Mouse (Mus musculus) olfactory bulb, adult 2 months (tissue): ENCODE data around the gene Gpbar1. TPM values are rescaled to one million over a fixed set of nuclear protein-coding genes. Genes with fewer than 3 reads are reported as not detected.

Experiments used
- H3K27ac ChIP-seq: fragments of 200-500 bp; 2 replicates; pipeline ENCODE4 v1.5.1; 2012; ENCODE audit warnings: low read depth, low read length; ENCODE audit not compliant: insufficient read depth
- H3K4me1 ChIP-seq: fragments of 200-500 bp; 2 replicates; pipeline ENCODE4 v1.6.1; 2012; ENCODE audit warnings: low read length; ENCODE audit not compliant: control insufficient read depth, insufficient read depth
- H3K4me3 ChIP-seq: fragments of 200-500 bp; 2 replicates; pipeline ENCODE4 v1.5.1; 2012; ENCODE audit warnings: mild to moderate bottlenecking, low read depth, low read length, moderate library complexity; ENCODE audit not compliant: insufficient read depth
- CTCF ChIP-seq: fragments of 200-500 bp; IDR thresholded peaks from 2 replicates; pipeline ENCODE4 v1.5.1; 2012; ENCODE audit warnings: low read depth, mild to moderate bottlenecking, low read length, moderate library complexity; ENCODE audit not compliant: insufficient read depth
- POLR2A ChIP-seq: fragments of 200-500 bp; IDR thresholded peaks from 2 replicates; pipeline ENCODE4 v1.6.1; 2012; ENCODE audit warnings: mild to moderate bottlenecking, low read depth, low read length, moderate library complexity; ENCODE audit not compliant: insufficient read depth
- WGBS: fragments of 180-500 bp; shearing (Covaris S2); methylation state at CpG from one replicate; pipeline ENCODE4 v1.1.7; 2018; 5-methylcytosine and 5-hydroxymethylcytosine counted together
- polyA plus RNA-seq: library from polyadenylated mRNA; stranded (reverse); fragments of >200 nt; gene quantifications from 2 replicates; pipeline ENCODE4 v1.2.4, GENCODE M21; 2012; ENCODE audit warnings: low replicate concordance; ENCODE audit not compliant: missing spikeins, insufficient read depth, insufficient read length

Gpbar1 gene
- polyA plus RNA-seq, 1 experiment, result not detected

DNA sequence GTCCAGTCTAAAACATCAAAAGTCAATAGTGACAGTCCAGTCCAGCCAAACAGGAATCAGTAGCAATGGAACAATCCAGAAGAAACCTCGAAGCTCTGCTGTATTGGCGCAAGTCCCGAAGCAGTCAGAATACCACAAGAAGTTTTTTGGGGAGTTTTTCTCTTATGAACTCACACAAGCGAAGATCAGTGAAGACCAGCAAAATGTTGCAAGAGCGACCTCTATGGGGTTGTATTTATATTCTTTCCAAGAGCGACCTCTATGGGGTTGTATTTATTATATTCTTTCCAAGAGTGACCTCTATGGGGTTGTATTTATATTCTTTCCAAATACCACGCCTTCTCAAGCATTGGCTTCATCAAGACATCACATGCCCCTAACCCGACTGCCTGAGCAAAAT is 9.6 kb upstream of the Gpbar1 start:
- TF ChIP-seq POLR2A (no peak), CTCF (no peak)
- 90% methylated on average over 8 of the region's 8 CpGs for WGBS
- Histone ChIP-seq H3K27ac (no peak overlapping the region), H3K4me1 (no peaks in the 10 kb centered on the region), H3K4me3 (no peak overlapping the region)

DNA sequence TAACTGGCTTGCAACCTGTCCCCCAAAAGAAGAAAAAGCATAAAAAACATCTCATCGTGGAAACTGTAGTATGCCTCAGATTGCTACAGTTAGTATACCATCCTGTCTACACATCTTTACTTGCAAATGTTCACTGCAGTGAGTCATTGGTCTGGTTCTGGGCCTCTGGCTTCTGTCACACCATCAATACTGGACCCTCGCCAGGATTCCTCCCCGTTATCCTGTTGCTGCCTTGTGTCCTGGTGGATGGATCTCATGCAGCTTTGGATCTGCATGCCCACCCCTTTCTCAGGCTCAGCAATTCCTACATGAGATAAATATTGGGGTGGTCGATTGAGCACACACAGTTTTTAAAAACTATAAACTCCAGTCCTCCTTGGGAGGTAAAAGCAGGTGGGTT is 6.7 kb upstream of the Gpbar1 start:
- WGBS, result 68% methylated on average over 4 of the region's 4 CpGs
- H3K27ac ChIP-seq, result no peak overlapping the region
- TF ChIP-seq POLR2A (no peak), CTCF (no peak)
- no peaks in the 10 kb centered on the region; the same call in 1 of the 2 replicates for H3K4me1 ChIP-seq
- no peak overlapping the region for H3K4me3 ChIP-seq

DNA sequence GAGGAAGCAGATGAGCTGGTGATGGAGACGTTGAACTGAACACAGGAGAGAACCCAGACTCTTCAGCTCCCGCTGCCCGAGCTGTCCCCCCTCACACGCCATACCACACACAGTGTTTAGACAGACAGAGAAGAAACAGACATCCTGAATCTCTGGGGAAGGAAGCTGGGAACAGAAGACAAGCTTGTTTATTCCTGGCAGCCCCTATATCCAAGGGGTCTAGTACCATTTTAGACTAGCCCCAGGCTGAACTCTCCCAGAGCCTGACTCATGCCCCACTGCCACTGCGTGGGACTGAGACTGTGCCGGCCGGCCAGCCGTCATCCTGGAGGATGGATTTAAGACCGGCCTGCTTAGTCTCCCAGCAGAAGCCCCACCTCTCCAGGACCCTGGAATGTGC is 3.3 kb upstream of the Gpbar1 start:
- WGBS, result 57% methylated on average over 9 of the region's 9 CpGs
- no peak overlapping the region for H3K27ac ChIP-seq

DNA sequence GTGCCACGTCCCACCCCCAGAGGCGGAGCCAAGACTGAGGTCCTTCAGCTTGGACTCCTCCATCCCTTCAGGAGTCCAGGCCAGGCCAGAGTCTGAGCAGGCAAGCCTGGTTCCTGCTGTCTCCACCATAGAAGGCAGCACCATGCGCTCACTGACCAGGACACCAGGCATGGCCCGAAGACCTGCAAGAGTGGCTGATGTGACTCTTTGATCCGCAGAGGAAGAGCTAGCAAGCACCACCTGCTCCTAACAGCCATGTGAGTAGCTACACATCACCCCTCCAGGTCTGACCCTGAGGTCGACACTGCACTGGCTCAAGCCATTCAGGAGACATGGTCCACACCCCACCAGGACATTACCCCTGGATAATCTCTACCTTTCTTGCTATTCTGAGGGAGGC is 1.3 kb upstream of the Gpbar1 start:
- peaks cover 5% of the 10 kb centered on the region; the same call in 1 of the 2 replicates for H3K4me1 ChIP-seq
- TF ChIP-seq POLR2A, result no peak
- 71% methylated on average over 6 of the region's 6 CpGs for WGBS

More for the DNA sequence above, 3.3 kb upstream of the Gpbar1 start:
- Histone ChIP-seq H3K4me3 (no peak overlapping the region), H3K4me1 (peaks cover 3% of the 10 kb centered on the region; the same call in 1 of the 2 replicates)
- no peak for TF ChIP-seq CTCF

DNA sequence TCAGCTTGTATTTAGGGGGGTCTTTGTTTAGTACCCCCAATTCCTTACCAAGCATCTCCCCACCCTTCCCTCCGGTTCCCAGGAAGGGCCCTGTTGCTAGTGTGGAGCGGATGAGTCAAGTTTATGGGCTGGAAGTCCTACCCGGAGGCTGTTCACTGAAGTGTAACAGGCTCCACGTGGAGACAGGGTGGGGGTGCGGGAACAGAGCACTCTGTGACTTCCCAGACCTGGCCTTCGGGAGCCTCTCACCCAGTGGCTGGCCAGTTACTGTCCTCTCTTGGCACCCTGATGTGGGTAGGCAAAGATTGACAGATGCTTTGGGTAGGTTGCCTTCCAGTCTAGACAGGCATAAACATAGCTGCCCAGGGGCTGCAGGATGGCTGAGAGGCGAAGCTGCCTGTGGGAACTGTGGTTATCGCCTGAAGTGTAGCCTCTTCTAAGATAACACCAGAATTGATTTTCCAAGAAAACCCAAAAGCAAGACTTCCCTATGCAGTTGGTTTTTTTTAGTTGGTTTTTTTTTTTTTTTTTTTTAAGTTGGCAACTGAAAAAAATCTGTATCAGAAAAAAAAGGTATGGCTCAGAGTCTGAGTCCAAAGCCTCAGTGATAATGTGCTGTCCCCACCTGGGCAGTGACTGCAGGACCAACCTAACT is 340 bp upstream of the Gpbar1 start:
- peaks cover 9% of the 10 kb centered on the region for H3K4me1 ChIP-seq
- 52% methylated on average over 8 of the region's 8 CpGs for WGBS
- H3K4me3 ChIP-seq, result no peak overlapping the region
- H3K27ac ChIP-seq, result no peak overlapping the region
- no peak for TF ChIP-seq CTCF
- TF ChIP-seq POLR2A, result no peak

More for the DNA sequence above, 1.3 kb upstream of the Gpbar1 start:
- Histone ChIP-seq H3K4me3 (no peak overlapping the region), H3K27ac (no peak overlapping the region)

DNA sequence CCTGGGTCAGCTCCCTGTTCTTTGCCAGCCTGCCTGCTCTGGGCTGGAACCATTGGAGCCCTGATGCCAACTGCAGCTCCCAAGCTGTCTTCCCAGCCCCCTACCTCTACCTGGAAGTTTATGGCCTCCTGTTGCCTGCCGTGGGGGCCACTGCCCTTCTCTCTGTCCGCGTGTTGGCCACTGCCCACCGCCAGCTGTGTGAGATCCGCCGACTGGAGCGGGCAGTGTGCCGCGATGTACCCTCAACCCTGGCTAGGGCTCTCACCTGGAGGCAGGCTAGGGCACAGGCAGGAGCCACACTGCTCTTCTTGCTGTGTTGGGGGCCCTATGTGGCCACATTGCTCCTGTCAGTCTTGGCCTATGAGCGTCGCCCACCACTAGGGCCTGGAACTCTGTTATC is 638 bp downstream of the Gpbar1 start:
- Histone ChIP-seq H3K4me3 (no peak overlapping the region), H3K27ac (no peak overlapping the region), H3K4me1 (peaks cover 15% of the 10 kb centered on the region)
- TF ChIP-seq POLR2A (no peak), CTCF (no peak)
- 92% methylated on average over 11 of the region's 11 CpGs for WGBS

DNA sequence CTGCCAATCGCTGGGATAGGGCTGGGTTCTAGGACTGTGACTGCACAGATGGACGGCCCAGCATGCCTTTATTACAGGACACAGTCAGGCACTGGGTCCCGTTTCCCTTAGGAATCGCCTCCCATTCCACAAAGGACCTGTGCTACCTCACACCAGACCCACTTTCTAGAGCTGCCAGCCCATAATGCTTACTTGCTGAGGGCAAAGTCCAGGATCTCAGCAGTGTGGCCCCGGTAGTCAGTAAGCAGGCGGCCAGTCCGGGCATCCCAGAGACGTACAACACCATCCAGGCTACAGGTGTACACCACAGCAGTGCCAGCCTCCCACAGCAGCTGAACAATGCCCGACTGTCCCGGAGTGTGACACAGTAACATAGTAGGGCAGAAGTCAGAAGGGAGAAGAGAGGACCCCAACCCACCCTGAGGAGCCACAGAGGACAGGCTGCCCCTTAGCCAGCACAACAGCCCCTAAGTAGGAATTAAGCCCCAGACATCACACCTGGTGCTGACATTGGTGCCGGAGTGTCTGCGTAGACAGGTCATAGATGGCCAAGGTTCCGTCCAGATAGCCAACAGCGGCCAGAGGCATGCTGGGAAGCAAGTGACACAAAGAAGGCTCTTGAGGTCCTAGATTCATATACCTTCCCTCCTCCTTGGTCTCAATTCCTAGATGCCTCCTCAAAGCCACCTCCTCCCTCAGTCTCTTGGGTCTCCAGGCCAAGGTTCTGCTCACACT is 2.4 kb downstream of the Gpbar1 start:
- H3K4me3 ChIP-seq, result no peak overlapping the region
- TF ChIP-seq POLR2A (no peak), CTCF (no peak)
- H3K27ac ChIP-seq, result no peak overlapping the region
- 95% methylated on average over 14 of the region's 14 CpGs for WGBS
- H3K4me1 ChIP-seq, result peaks cover 20% of the 10 kb centered on the region

DNA sequence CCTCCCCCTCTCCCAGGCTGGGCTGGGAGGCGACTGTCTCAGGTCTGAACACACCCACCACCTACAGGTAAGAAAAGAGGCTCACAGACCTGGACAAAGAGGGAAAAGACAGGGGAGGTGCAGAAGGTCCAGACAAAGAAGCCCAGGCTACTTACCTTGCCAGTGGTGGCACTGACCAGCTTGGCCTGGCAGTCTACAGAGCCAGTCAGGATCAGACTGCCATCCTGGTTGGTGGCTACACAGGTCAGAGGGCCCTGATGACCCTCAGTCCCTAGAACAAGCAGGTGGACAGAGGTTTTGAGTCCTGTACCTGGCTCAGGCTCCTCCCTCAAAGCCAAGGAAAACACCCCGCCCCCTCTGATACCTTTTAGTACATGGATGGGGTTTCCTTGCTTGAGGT is 3.0 kb downstream of the Gpbar1 start:
- H3K4me3 ChIP-seq, result no peak overlapping the region
- no peak for TF ChIP-seq CTCF
- no peak overlapping the region for H3K27ac ChIP-seq
- WGBS, result 93% methylated on average over 2 of the region's 2 CpGs
- H3K4me1 ChIP-seq, result peaks cover 22% of the 10 kb centered on the region

DNA sequence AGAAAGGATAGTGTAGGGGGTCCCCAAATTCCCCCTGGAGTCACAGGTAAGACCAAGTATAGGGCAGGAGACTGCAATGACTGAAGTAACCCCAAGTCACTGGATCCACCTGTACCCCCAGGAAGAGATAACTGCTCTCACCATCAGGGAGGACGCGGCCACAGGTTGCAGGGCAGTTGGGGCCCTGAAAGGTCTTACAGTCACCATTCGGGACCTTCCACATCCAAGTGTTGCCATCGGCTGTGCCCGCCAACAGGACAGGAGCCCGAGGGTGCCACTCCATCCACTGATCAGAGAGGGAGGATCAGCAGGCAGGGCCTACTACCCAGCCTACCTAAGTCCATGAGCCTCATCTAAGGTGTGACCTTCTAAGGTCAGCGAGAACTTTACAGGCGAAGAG is 3.5 kb downstream of the Gpbar1 start:
- Histone ChIP-seq H3K4me1 (peaks cover 22% of the 10 kb centered on the region), H3K4me3 (no peak overlapping the region), H3K27ac (no peak overlapping the region)
- TF ChIP-seq POLR2A, result no peak
- no peak for TF ChIP-seq CTCF
- WGBS, result 97% methylated on average over 8 of the region's 8 CpGs
